Mouse (Mus musculus) inflammation-experienced regulatory T-cells, adult 6 months (primary cell): ENCODE measurements around the gene Ulbp1. TPM values are rescaled to one million over a fixed set of nuclear protein-coding genes. Genes with fewer than 3 reads are reported as not detected.
"Not testable (repeated sequence)": the region's sequence is repeated elsewhere in the genome, so short reads cannot be mapped to it uniquely, and the experiment has no call there.

Experiments used
- ATAC-seq: one replicate; pipeline ENCODE4 v1.8.0; 2017
- polyA plus RNA-seq, 3 experiments: library from polyadenylated mRNA; unstranded; fragments of 100-300 nt; shearing (Covaris generic); gene quantifications; one replicate each; pipeline ENCODE4 v1.2.1; 2017

The Ulbp1 gene
- 10 to 100 TPM in 1 of 3 experiments, 1 to 10 TPM in 2; 7.5 to 22.5 (median 9.2) TPM for polyA plus RNA-seq

GRCm38 (mm10) chr10:7473197-7473889, at the start of gene Ulbp1:
Ulbp1 (minus strand) TSS chr10:7473638.
- ATAC-seq, result peak; percentile 82

GRCm38 (mm10) chr10:7498180-7498579, 24.7 kb upstream of the Ulbp1 start:
- not testable (repeated sequence) for ATAC-seq

- not testable (repeated sequence) for ATAC-seq
These were observed 18.9 kb upstream of the Ulbp1 start for GRCm38 (mm10) chr10:7492384-7492783.

- ATAC-seq, result peak; percentile 32
These were observed 10.2 kb upstream of the Ulbp1 start for GRCm38 (mm10) chr10:7483650-7484049.

GRCm38 (mm10) chr10:7474225-7474624, 787 bp upstream of the Ulbp1 start:
- peak; percentile 78 for ATAC-seq

- ATAC-seq, result no peak
These were observed 1.8 kb downstream of the Ulbp1 start for GRCm38 (mm10) chr10:7471664-7472063.

GRCm38 (mm10) chr10:7470457-7470856, 3.0 kb downstream of the Ulbp1 start:
- ATAC-seq, result no peak

- not testable (repeated sequence) for ATAC-seq
These were observed 3.6 kb downstream of the Ulbp1 start for GRCm38 (mm10) chr10:7469716-7470414.

- ATAC-seq, result no peak
These were observed 11.4 kb downstream of the Ulbp1 start for GRCm38 (mm10) chr10:7462006-7462405.

- ATAC-seq, result no peak
These were observed 34.5 kb downstream of the Ulbp1 start for GRCm38 (mm10) chr10:7438928-7439327.

- no peak for ATAC-seq
These were observed 80.0 kb downstream of the Ulbp1 start for GRCm38 (mm10) chr10:7393143-7394035.

- ATAC-seq, result no peak
These were observed 81.2 kb downstream of the Ulbp1 start for GRCm38 (mm10) chr10:7391935-7392930.

GRCm38 (mm10) chr10:7391561-7391934, 81.9 kb downstream of the Ulbp1 start:
- peak; percentile 21 for ATAC-seq

- peak; percentile 46 for ATAC-seq
These were observed 82.3 kb downstream of the Ulbp1 start for GRCm38 (mm10) chr10:7391108-7391507.

Other genes with a start within 250 kb of the Ulbp1 start
- gene Lrp11, start 116.2 kb upstream of the Ulbp1 start, polyA plus RNA-seq, result not detected
- gene Nup43, start 193.9 kb upstream of the Ulbp1 start, polyA plus RNA-seq, result 10 to 100 TPM; 25.7 to 33.5 (median 27.4) TPM
- gene Pcmt1, start 207.5 kb upstream of the Ulbp1 start, polyA plus RNA-seq, result 100 to 1,000 TPM in 2 of 3 experiments, 10 to 100 TPM in 1; 96.8 to 153 (median 100) TPM
- 1 to 10 TPM; 6.0 to 8.5 (median 6.1) TPM for gene Lats1, start 207.6 kb upstream of the Ulbp1 start, polyA plus RNA-seq